Mouse (Mus musculus): Measurements from ENCODE around the gene Stim1.
A peak's percentile ranks its signal among the peaks of the same experiment; 100 is the strongest.
"Not testable (repeated sequence)": the region's sequence is repeated elsewhere in the genome, so short reads cannot be mapped to it uniquely, and the experiment has no call there.

Stim1 gene

GRCm38 (mm10) chr7:102441657-102442391, 174.2 kb downstream of the Stim1 start, which contains the start of gene Rrm1:
TSS of gene Rrm1 (plus strand) at chr7:102441695.
- DNase-seq (ENCODE audit: low spot score in 2 of 2) = peak; percentile 92 to 95

GRCm38 (mm10) chr7:102442432-102442831, 174.8 kb downstream of the Stim1 start:
- DNase-seq (ENCODE audit: low spot score in 2 of 2) = no peak

- no peak for DNase-seq (ENCODE audit: low spot score in 2 of 2)
Measured at GRCm38 (mm10) chr7:102444301-102444700, 176.7 kb downstream of the Stim1 start.

GRCm38 (mm10) chr7:102446438-102446837, 178.8 kb downstream of the Stim1 start:
- DNase-seq (ENCODE audit: low spot score in 2 of 2) = no peak

- DNase-seq (ENCODE audit: low spot score in 2 of 2) = no peak
Measured at GRCm38 (mm10) chr7:102458618-102459380, 191.2 kb downstream of the Stim1 start.

- DNase-seq (ENCODE audit: low spot score in 2 of 2) = no peak
Measured at GRCm38 (mm10) chr7:102467566-102467965, 200.0 kb downstream of the Stim1 start.

- no peak for DNase-seq (ENCODE audit: low spot score in 2 of 2)
Measured at GRCm38 (mm10) chr7:102472675-102473074, 205.1 kb downstream of the Stim1 start.

- no peak for DNase-seq (ENCODE audit: low spot score in 2 of 2)
Measured at GRCm38 (mm10) chr7:102476601-102477000, 209.0 kb downstream of the Stim1 start.

GRCm38 (mm10) chr7:102477377-102477776, 209.8 kb downstream of the Stim1 start:
- no peak for DNase-seq (ENCODE audit: low spot score in 2 of 2)

GRCm38 (mm10) chr7:102478425-102478824, 210.8 kb downstream of the Stim1 start:
- no peak for DNase-seq (ENCODE audit: low spot score in 2 of 2)

GRCm38 (mm10) chr7:102478926-102479325, 211.3 kb downstream of the Stim1 start:
- no peak for DNase-seq (ENCODE audit: low spot score in 2 of 2)

GRCm38 (mm10) chr7:102479368-102480078, 211.9 kb downstream of the Stim1 start:
- DNase-seq (ENCODE audit: low spot score in 2 of 2) = no peak

- no peak for DNase-seq (ENCODE audit: low spot score in 2 of 2)
Measured at GRCm38 (mm10) chr7:102480821-102481220, 213.2 kb downstream of the Stim1 start.

GRCm38 (mm10) chr7:102481579-102481978, 214.0 kb downstream of the Stim1 start, which contains the start of gene Olfr543:
TSS of gene Olfr543 (minus strand) at chr7:102481679.
- no peak for DNase-seq (ENCODE audit: low spot score in 2 of 2)

GRCm38 (mm10) chr7:102483665-102484064, 216.1 kb downstream of the Stim1 start:
- no peak for DNase-seq (ENCODE audit: low spot score in 2 of 2)

- not testable (repeated sequence) for DNase-seq (ENCODE audit: low spot score in 2 of 2)
Measured at GRCm38 (mm10) chr7:102484766-102485165, 217.2 kb downstream of the Stim1 start.

- DNase-seq (ENCODE audit: low spot score in 2 of 2) = no peak
Measured at GRCm38 (mm10) chr7:102486105-102486504, 218.5 kb downstream of the Stim1 start.

All from urinary bladder, postnatal 4 days (tissue).